Mouse (Mus musculus) T-helper 1 cell (primary cell): Measurements from ENCODE around the gene Dhx16.
"Not testable (repeated sequence)": the region's sequence is repeated elsewhere in the genome, so short reads cannot be mapped to it uniquely, and the experiment has no call there.

Source experiments
- in situ Hi-C: fragments of 300-600 bp; cut with MboI, MseI; formaldehyde crosslinking; loops from one replicate; pipeline ENCODE4 v1.15.1; 2025; ENCODE audit warnings: high pct_unique_total_duplicates

Gene Dhx16

GRCm38 (mm10) chr17:35879245-35880057 is at the start of gene Dhx16:
Gene Dhx16, plus strand, starts transcription at chr17:35879819.
- in situ Hi-C loops: no loop called here

- in situ Hi-C loops: no loop called here
Measured at GRCm38 (mm10) chr17:35832400-35833238, 47.0 kb upstream of the Dhx16 start.

GRCm38 (mm10) chr17:35833239-35833751 is 46.3 kb upstream of the Dhx16 start:
- in situ Hi-C loops: no loop called here

GRCm38 (mm10) chr17:35833894-35834293 is 45.7 kb upstream of the Dhx16 start:
- in situ Hi-C loops: no loop called here

- in situ Hi-C loops: no loop called here
Measured at GRCm38 (mm10) chr17:35834696-35835422, 44.8 kb upstream of the Dhx16 start.

GRCm38 (mm10) chr17:35835424-35836140 is 44.0 kb upstream of the Dhx16 start:
- in situ Hi-C loops: no loop called here

GRCm38 (mm10) chr17:35836178-35836965 is 43.2 kb upstream of the Dhx16 start:
- in situ Hi-C loops: no loop called here

GRCm38 (mm10) chr17:35836991-35837422 is 42.6 kb upstream of the Dhx16 start:
- in situ Hi-C loops: no loop called here

GRCm38 (mm10) chr17:35837487-35837886 is 42.1 kb upstream of the Dhx16 start:
- in situ Hi-C loops: no loop called here

- in situ Hi-C loops: no loop called here
Measured at GRCm38 (mm10) chr17:35838122-35838544, 41.5 kb upstream of the Dhx16 start, which contains the start of gene Tubb5. Gene Tubb5, minus strand, starts transcription at chr17:35838306.

- in situ Hi-C loops: no loop called here
Measured at GRCm38 (mm10) chr17:35838570-35838969, 41.0 kb upstream of the Dhx16 start.

- in situ Hi-C loops: not testable (repeated sequence)
Measured at GRCm38 (mm10) chr17:35839002-35839401, 40.6 kb upstream of the Dhx16 start.

- in situ Hi-C loops: no loop called here
Measured at GRCm38 (mm10) chr17:35840561-35840960, 39.1 kb upstream of the Dhx16 start.

GRCm38 (mm10) chr17:35841076-35841950 is 38.3 kb upstream of the Dhx16 start, which contains the start of gene Mdc1:
Gene Mdc1, plus strand, starts transcription at chr17:35841515.
- in situ Hi-C loops: no loop called here

GRCm38 (mm10) chr17:35842006-35842405 is 37.6 kb upstream of the Dhx16 start:
- in situ Hi-C loops: no loop called here

GRCm38 (mm10) chr17:35843514-35843913 is 36.1 kb upstream of the Dhx16 start:
- in situ Hi-C loops: no loop called here

GRCm38 (mm10) chr17:35848112-35848511 is 31.5 kb upstream of the Dhx16 start:
- in situ Hi-C loops: no loop called here

- in situ Hi-C loops: loop anchor here (25.0 kb wide), 1 partner anchor 1664 kb away; the partner anchor contains the start of genes Psmb8, Psmb9 and Tap1
Measured at GRCm38 (mm10) chr17:35850974-35851373, 28.6 kb upstream of the Dhx16 start.

- in situ Hi-C loops: loop anchor here (25.0 kb wide), 1 partner anchor 1672 kb away; the partner anchor contains the start of genes Psmb8, Psmb9 and Tap1
Measured at GRCm38 (mm10) chr17:35859371-35859770, 20.2 kb upstream of the Dhx16 start.
